Comparison of ENCODE assay signal across 30 mouse cellular contexts in genomic region chr8:60842388-60842787, GRCm38 (mm10). TPM values are rescaled to one million over a fixed set of nuclear protein-coding genes. Genes with fewer than 3 reads are reported as not detected.
DNase-seq lines count a peak whose midpoint lies in the region; ATAC-seq and TF ChIP-seq lines count a peak whose summit lies in the region.
"Had no signal": no experiment of that assay in that cellular context is flagged by ENCODE, and none has a peak within 500 bp of the region (broad histone marks: within the 10 kb centered on the region; RNA-seq: fewer than 3 reads in every experiment).

No protein-coding gene starts in this region.

- H3K27ac ChIP-seq in intestine, embryonic 14.5 days (ENCODE audit: low read depth), result no peak overlapping the region
- no peak overlapping the region for H3K27ac ChIP-seq in intestine, embryonic 15.5 days
- peak overlapping the region; percentile 16; the same call in 1 of the 2 replicates for H3K27ac ChIP-seq in stomach, embryonic 15.5 days
- H3K27ac ChIP-seq: embryonic facial prominence, embryonic 10.5 days; embryonic facial prominence, embryonic 13.5 days; forebrain, embryonic 10.5 days; forebrain, embryonic 13.5 days; heart, embryonic 15.5 days; hindbrain, embryonic 10.5 days; hindbrain, embryonic 13.5 days had no signal

- no peaks in the 10 kb centered on the region for H3K27me3 ChIP-seq in intestine, embryonic 14.5 days (replicated peaks; ENCODE audit: control insufficient read depth, insufficient read depth, low read length)
- no peaks in the 10 kb centered on the region for H3K27me3 ChIP-seq in intestine, embryonic 15.5 days (replicated peaks)
- no peaks in the 10 kb centered on the region for H3K27me3 ChIP-seq in E14TG2a.4 (ENCODE audit: insufficient read depth, low read length)
- no peaks in the 10 kb centered on the region for H3K27me3 ChIP-seq in stomach, embryonic 15.5 days (replicated peaks)
- H3K27me3 ChIP-seq: embryonic facial prominence, embryonic 13.5 days; forebrain, embryonic 13.5 days; heart, embryonic 12.5 days; heart, embryonic 15.5 days; hindbrain, embryonic 13.5 days had no signal

- no peak for ATAC-seq in intestine, embryonic 14.5 days (replicated peaks; ENCODE audit: low FRiP score, low TSS enrichment, low read depth)
- no peak for ATAC-seq in intestine, embryonic 15.5 days
- ATAC-seq in stomach, embryonic 15.5 days (ENCODE audit: insufficient read depth, low FRiP score, low read depth), result no peak
- ATAC-seq in activated CD4-positive, CD25-positive, alpha-beta regulatory T cell, adult 4 months, result no peak
- no peak for ATAC-seq in inflammation-experienced regulatory T-cells, adult 6 months
- ATAC-seq: forebrain, embryonic 13.5 days; forebrain, embryonic 16.5 days; hindbrain, embryonic 16.5 days had no signal

- TF ChIP-seq CTCF in E14TG2a.4 (conservative IDR thresholded peaks at IDR 0.05; ENCODE audit: low read length), result no peak

- H3K9ac ChIP-seq in intestine, embryonic 14.5 days (ENCODE audit: low read length), result no peak overlapping the region
- H3K9ac ChIP-seq in intestine, embryonic 15.5 days, result no peak overlapping the region
- H3K9ac ChIP-seq in stomach, embryonic 15.5 days, result no peak overlapping the region
- H3K9ac ChIP-seq: embryonic facial prominence, embryonic 13.5 days; forebrain, embryonic 13.5 days; heart, embryonic 12.5 days; heart, embryonic 15.5 days; hindbrain, embryonic 13.5 days had no signal

- no peaks in the 10 kb centered on the region for H3K4me1 ChIP-seq in intestine, embryonic 14.5 days (replicated peaks; ENCODE audit: control insufficient read depth, insufficient read depth, low read length)
- H3K4me1 ChIP-seq in intestine, embryonic 15.5 days (replicated peaks), result no peaks in the 10 kb centered on the region
- H3K4me1 ChIP-seq in E14TG2a.4 (replicated peaks; ENCODE audit: low read depth, low read length), result peaks cover 40% of the 10 kb centered on the region
- no peaks in the 10 kb centered on the region for H3K4me1 ChIP-seq in stomach, embryonic 15.5 days
- H3K4me1 ChIP-seq: embryonic facial prominence, embryonic 10.5 days; embryonic facial prominence, embryonic 13.5 days; forebrain, embryonic 10.5 days; forebrain, embryonic 13.5 days; heart, embryonic 12.5 days; heart, embryonic 15.5 days; hindbrain, embryonic 10.5 days; hindbrain, embryonic 13.5 days had no signal

- 59% methylated on average over 6 of the region's 6 CpGs for WGBS in intestine, embryonic 14.5 days
- WGBS in intestine, embryonic 15.5 days, result 67% methylated on average over 6 of the region's 6 CpGs
- 73% methylated on average over 6 of the region's 6 CpGs for WGBS in stomach, embryonic 15.5 days

- DNase-seq in intestine, embryonic 14.5 days (ENCODE audit: low spot score), result peak; percentile 13
- DNase-seq in ZHBTc4 (ENCODE audit: low read depth, low spot score), result peak; percentile 40
- no peak for DNase-seq in lung, postnatal 10 days
- DNase-seq: adrenal gland, adult 2 months; adrenal gland, postnatal 14 days; cerebellum, adult 11 months; cerebellum, adult 2 months; cerebellum, adult 9-11 months; cerebellum, postnatal 25 days; gastrocnemius, postnatal 10 days; gastrocnemius, postnatal 36 days; heart, adult 11 months; heart, postnatal 10 days; heart, postnatal 36 days had no signal

- H3K9me3 ChIP-seq in intestine, embryonic 14.5 days (ENCODE audit: control insufficient read depth, low read length), result no peaks in the 10 kb centered on the region
- H3K9me3 ChIP-seq in intestine, embryonic 15.5 days, result no peaks in the 10 kb centered on the region
- no peaks in the 10 kb centered on the region for H3K9me3 ChIP-seq in E14TG2a.4 (ENCODE audit: low read length)
- no peaks in the 10 kb centered on the region for H3K9me3 ChIP-seq in stomach, embryonic 15.5 days
- H3K9me3 ChIP-seq: embryonic facial prominence, embryonic 10.5 days; embryonic facial prominence, embryonic 13.5 days; forebrain, embryonic 10.5 days; forebrain, embryonic 13.5 days; heart, embryonic 12.5 days; heart, embryonic 15.5 days; hindbrain, embryonic 10.5 days; hindbrain, embryonic 13.5 days had no signal

- H3K4me2 ChIP-seq in intestine, embryonic 14.5 days (ENCODE audit: low read length), result no peak overlapping the region
- H3K4me2 ChIP-seq in intestine, embryonic 15.5 days (replicated peaks), result no peak overlapping the region
- H3K4me2 ChIP-seq in stomach, embryonic 15.5 days, result no peak overlapping the region
- H3K4me2 ChIP-seq: embryonic facial prominence, embryonic 13.5 days; forebrain, embryonic 13.5 days; heart, embryonic 12.5 days; heart, embryonic 15.5 days; hindbrain, embryonic 13.5 days had no signal

- H3K36me3 ChIP-seq in intestine, embryonic 14.5 days (ENCODE audit: control insufficient read depth, insufficient read depth, low read length), result no peaks in the 10 kb centered on the region
- no peaks in the 10 kb centered on the region for H3K36me3 ChIP-seq in intestine, embryonic 15.5 days
- peaks cover 13% of the 10 kb centered on the region; the same call in 1 of the 2 replicates for H3K36me3 ChIP-seq in E14TG2a.4 (ENCODE audit: insufficient read depth, low read length)
- no peaks in the 10 kb centered on the region for H3K36me3 ChIP-seq in stomach, embryonic 15.5 days
- H3K36me3 ChIP-seq: embryonic facial prominence, embryonic 10.5 days; embryonic facial prominence, embryonic 13.5 days; forebrain, embryonic 10.5 days; heart, embryonic 12.5 days; heart, embryonic 15.5 days; hindbrain, embryonic 10.5 days; hindbrain, embryonic 13.5 days had no signal

- no peak overlapping the region for H3K4me3 ChIP-seq in intestine, embryonic 14.5 days (ENCODE audit: low read depth, low read length)
- no peak overlapping the region for H3K4me3 ChIP-seq in intestine, embryonic 15.5 days (replicated peaks)
- H3K4me3 ChIP-seq in E14TG2a.4 (replicated peaks; ENCODE audit: low read length), result peak overlapping the region; percentile 63
- no peak overlapping the region for H3K4me3 ChIP-seq in stomach, embryonic 15.5 days (replicated peaks)
- H3K4me3 ChIP-seq: embryonic facial prominence, embryonic 10.5 days; embryonic facial prominence, embryonic 13.5 days; erythroblast, embryonic 14.5 days; forebrain, embryonic 10.5 days; forebrain, embryonic 13.5 days; heart, embryonic 12.5 days; heart, embryonic 15.5 days; hindbrain, embryonic 10.5 days; hindbrain, embryonic 13.5 days had no signal

RNA-seq across cellular contexts. Expression of gene Hpf1, which starts 47.8 kb away (rescaled TPM):
- 89.2 and 91.1 TPM in 2 replicates for polyA plus RNA-seq in intestine, embryonic 14.5 days (2014; fragmentation: Nextera tagmentation; extraction: Ambion mirVana)
- polyA plus RNA-seq in intestine, embryonic 15.5 days (2015; fragmentation: Nextera tagmentation; extraction: Ambion mirVana), result 86.8 and 100 TPM in 2 replicates
- 95.4 and 99.7 TPM in 2 replicates for polyA plus RNA-seq in stomach, embryonic 15.5 days (2015; fragmentation: Nextera tagmentation; extraction: Ambion mirVana)
- 10 to 100 TPM; 55.4 to 56.7 TPM for polyA plus RNA-seq in activated CD4-positive, CD25-positive, alpha-beta regulatory T cell, adult 4 months (2017; shearing (Covaris generic))
- 10 to 100 TPM; 51.7 to 89.8 (median 56.8) TPM for polyA plus RNA-seq in inflammation-experienced regulatory T-cells, adult 6 months (2017; shearing (Covaris generic))
